Mouse (Mus musculus) midbrain, embryonic 12.5 days (tissue): ENCODE data around the gene Khdc3. TPM values are rescaled to one million over a fixed set of nuclear protein-coding genes. Genes with fewer than 3 reads are reported as not detected.
"Not testable (repeated sequence)": the region's sequence is repeated elsewhere in the genome, so short reads cannot be mapped to it uniquely, and the experiment has no call there.

ENCODE experiments used
- ATAC-seq: fragments of 200-750 bp; cut with Nextera tagmentation; 2 replicates; pipeline ENCODE4 v1.8.0; 2017; ENCODE audit warnings: low read depth, moderate TSS enrichment, moderate library complexity; ENCODE audit not compliant: low FRiP score
- H3K27ac ChIP-seq: fragments of 300-500 bp; sonication (generic); replicated peaks from 2 replicates; pipeline ENCODE4 v1.5.1; 2016; ENCODE audit warnings: mild to moderate bottlenecking
- H3K27me3 ChIP-seq: fragments of 300-500 bp; sonication (generic); 2 replicates; pipeline ENCODE4 v1.6.1; 2016; ENCODE audit warnings: mild to moderate bottlenecking
- H3K36me3 ChIP-seq: fragments of 300-500 bp; sonication (generic); 2 replicates; pipeline ENCODE4 v1.6.1; 2016
- H3K4me1 ChIP-seq: fragments of 300-500 bp; sonication (generic); 2 replicates; pipeline ENCODE4 v1.6.1; 2016
- H3K4me2 ChIP-seq: fragments of 300-500 bp; sonication (generic); replicated peaks from 2 replicates; pipeline ENCODE4 v1.6.1; 2016; ENCODE audit warnings: mild to moderate bottlenecking, moderate library complexity
- H3K4me3 ChIP-seq: fragments of 300-500 bp; sonication (generic); 2 replicates; pipeline ENCODE4 v1.5.1; 2016; ENCODE audit warnings: mild to moderate bottlenecking
- H3K9ac ChIP-seq: fragments of 300-500 bp; sonication (generic); replicated peaks from 2 replicates; pipeline ENCODE4 v1.6.1; 2016; ENCODE audit warnings: mild to moderate bottlenecking, moderate library complexity
- H3K9me3 ChIP-seq: fragments of 300-500 bp; sonication (generic); 2 replicates; pipeline ENCODE4 v1.6.1; 2016; ENCODE audit warnings: mild to moderate bottlenecking
- WGBS: fragments of 180-500 bp; shearing (Covaris S2); methylation state at CpG from one replicate; pipeline ENCODE4 v1.1.7; 2016; 5-methylcytosine and 5-hydroxymethylcytosine counted together
- polyA plus RNA-seq: library from polyadenylated mRNA; unstranded; fragments of >200 nt; fragmentation: Nextera tagmentation; extraction: Ambion mirVana; gene quantifications from 2 replicates; pipeline ENCODE4 v1.2.1, GENCODE M21; 2016

Khdc3 gene
- polyA plus RNA-seq, 1 experiment from 2014 or later: not detected

DNA sequence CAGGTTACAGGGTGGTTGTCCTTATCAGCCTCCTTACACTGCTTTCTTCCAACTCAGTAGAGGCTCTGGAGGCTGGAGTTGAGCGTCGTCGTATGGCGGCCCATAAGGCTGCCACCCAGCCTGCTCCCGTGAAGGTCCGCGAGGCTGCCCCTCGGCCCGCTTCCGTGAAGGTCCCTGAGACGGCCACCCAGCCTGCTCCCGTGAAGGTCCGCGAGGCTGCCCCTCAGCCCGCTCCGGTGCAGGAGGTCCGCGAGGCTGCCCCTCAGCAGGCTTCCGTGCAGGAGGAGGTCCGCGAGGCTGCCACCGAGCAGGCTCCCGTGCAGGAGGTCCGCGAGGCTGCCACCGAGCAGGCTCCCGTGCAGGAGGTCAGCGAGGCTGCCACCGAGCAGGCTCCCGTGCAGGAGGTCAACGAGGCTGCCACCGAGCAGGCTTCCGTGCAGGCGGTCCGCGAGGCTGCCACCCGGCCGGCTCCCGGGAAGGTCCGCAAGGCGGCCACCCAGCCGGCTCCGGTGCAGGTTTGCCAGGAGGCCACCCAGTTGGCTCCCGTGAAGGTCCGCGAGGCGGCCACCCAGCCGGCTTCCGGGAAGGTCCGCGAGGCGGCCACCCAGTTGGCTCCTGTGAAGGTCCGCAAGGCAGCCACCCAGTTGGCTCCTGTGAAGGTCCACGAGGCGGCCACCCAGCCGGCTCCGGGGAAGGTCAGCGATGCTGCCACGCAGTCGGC is 1.7 kb downstream of the Khdc3 start:
- Histone ChIP-seq H3K9me3 (no peaks in the 10 kb centered on the region), H3K36me3 (no peaks in the 10 kb centered on the region), H3K27me3 (peaks cover 53% of the 10 kb centered on the region), H3K4me1 (peaks cover 9% of the 10 kb centered on the region; the same call in 1 of the 2 replicates), H3K9ac (peak overlapping the region; percentile 55), H3K4me3 (peak overlapping the region; percentile 43), H3K27ac (no peak overlapping the region), H3K4me2 (peak overlapping the region; percentile 68)
- 5% methylated on average over 59 of the region's 60 CpGs for WGBS
- ATAC-seq: peak; percentile 58

- peak overlapping the region; percentile 55 for H3K9ac ChIP-seq
These were observed 2.2 kb downstream of the Khdc3 start for GRCm38 (mm10) chr9:73103880-73104198.

DNA sequence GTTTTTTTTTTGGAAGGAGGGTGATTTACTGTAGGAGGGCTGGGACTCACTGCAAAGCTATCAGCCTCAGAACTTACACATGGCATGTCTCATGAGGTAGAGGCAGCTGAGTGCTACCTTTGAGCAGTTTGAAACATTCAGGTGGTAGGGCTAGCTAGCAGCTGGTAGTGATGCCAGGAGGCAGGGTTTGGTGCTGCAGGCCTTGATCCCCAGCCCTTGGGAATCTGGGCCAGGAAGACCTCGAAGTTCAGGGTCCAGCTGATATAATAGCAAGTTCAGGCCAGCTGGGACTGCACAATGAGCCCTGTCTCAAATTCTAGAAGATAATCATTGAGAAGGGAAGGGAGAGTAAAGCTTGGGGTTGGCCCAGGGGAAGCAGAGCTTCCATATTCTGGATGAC is 3.5 kb downstream of the Khdc3 start:
- Histone ChIP-seq H3K27ac (no peak overlapping the region), H3K9me3 (no peaks in the 10 kb centered on the region), H3K36me3 (no peaks in the 10 kb centered on the region), H3K27me3 (peaks cover 53% of the 10 kb centered on the region), H3K9ac (no peak overlapping the region), H3K4me1 (peaks cover 9% of the 10 kb centered on the region; the same call in 1 of the 2 replicates), H3K4me3 (no peak overlapping the region), H3K4me2 (no peak overlapping the region)
- ATAC-seq: no peak
- WGBS: 77% methylated on average over 1 of the region's 1 CpGs

More at GRCm38 (mm10) chr9:73103880-73104198, 2.2 kb downstream of the Khdc3 start:
- ATAC-seq: peak; percentile 16; the same call in 1 of the 2 replicates
- Histone ChIP-seq H3K9me3 (no peaks in the 10 kb centered on the region), H3K4me2 (peak overlapping the region; percentile 68), H3K36me3 (no peaks in the 10 kb centered on the region), H3K4me1 (peaks cover 9% of the 10 kb centered on the region; the same call in 1 of the 2 replicates), H3K27ac (no peak overlapping the region), H3K4me3 (peak overlapping the region; percentile 43), H3K27me3 (peaks cover 53% of the 10 kb centered on the region)
- 48% methylated on average over 5 of the region's 5 CpGs for WGBS

DNA sequence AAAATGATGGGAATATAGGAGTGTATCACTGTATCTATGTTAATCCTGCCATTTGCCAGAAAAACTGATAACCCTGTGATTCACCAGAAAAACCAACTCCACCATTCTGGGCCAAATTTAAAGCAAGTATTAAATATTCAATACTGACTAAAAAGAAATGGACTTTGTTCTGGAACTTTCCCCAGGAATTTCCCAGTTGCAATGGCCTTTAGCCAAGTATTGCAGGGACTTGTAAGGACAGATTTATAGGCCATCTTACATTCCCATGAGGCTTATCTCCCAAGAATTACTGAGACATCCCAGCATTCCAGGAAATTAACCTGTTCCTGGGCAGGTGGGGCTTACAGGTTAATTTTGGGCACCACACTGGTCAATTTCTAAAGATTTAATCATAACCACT is 4.1 kb downstream of the Khdc3 start:
- H3K4me3 ChIP-seq: no peak overlapping the region
- H3K4me1 ChIP-seq: peaks cover 9% of the 10 kb centered on the region; the same call in 1 of the 2 replicates
- no peak overlapping the region for H3K9ac ChIP-seq
- no peak overlapping the region for H3K27ac ChIP-seq
- ATAC-seq: no peak
- no peak overlapping the region for H3K4me2 ChIP-seq
- H3K9me3 ChIP-seq: no peaks in the 10 kb centered on the region
- H3K27me3 ChIP-seq: peaks cover 53% of the 10 kb centered on the region
- no peaks in the 10 kb centered on the region for H3K36me3 ChIP-seq

- Histone ChIP-seq H3K27me3 (no peaks in the 10 kb centered on the region; the same call in 1 of the 2 replicates), H3K9ac (peak within 1 kb of the TSS; percentile 78), H3K27ac (peak within 1 kb of the TSS; percentile 73), H3K36me3 (peaks cover 30% of the 10 kb centered on the region), H3K9me3 (no peaks in the 10 kb centered on the region), H3K4me2 (peak within 1 kb of the TSS; percentile 89), H3K4me3 (peak within 1 kb of the TSS; percentile 86), H3K4me1 (peaks cover 10% of the 10 kb centered on the region)
- peak; percentile 96 for ATAC-seq
- under 1% methylated on average over 64 of the region's 64 CpGs for WGBS
These were observed 11.6 kb downstream of the Khdc3 start, which contains the start of gene Rsl24d1 for GRCm38 (mm10) chr9:73112919-73113906. TSS of gene Rsl24d1 (plus strand) at chr9:73113426.

- not testable (repeated sequence) for H3K4me2 ChIP-seq, H3K4me3 ChIP-seq, H3K9ac ChIP-seq, ATAC-seq, H3K9me3 ChIP-seq, H3K27me3 ChIP-seq, H3K27ac ChIP-seq
- Histone ChIP-seq H3K4me1 (peaks cover 10% of the 10 kb centered on the region), H3K36me3 (peaks cover 55% of the 10 kb centered on the region)
- 89% methylated on average over 6 of the region's 6 CpGs for WGBS
These were observed 15.1 kb downstream of the Khdc3 start for GRCm38 (mm10) chr9:73116704-73117103.

DNA sequence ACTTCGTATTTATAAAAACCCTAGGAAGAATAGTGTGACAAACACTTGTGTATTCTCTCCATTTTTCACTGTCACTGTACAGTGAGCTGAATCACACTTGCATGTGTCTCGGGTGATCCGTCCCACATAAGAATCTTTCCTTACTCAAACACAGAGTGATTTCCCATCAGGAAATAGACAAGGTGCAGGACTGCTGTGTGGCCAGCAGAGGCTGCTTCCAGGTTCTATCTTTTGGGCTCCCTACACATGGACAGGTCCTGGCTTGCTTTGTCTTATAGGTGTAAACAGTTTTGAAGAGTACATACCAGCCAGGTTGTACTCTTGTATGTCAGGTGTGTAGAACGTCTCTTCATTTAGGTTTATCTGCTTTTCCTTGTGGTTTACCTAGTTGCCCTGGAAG is 16.4 kb downstream of the Khdc3 start:
- Histone ChIP-seq H3K27me3 (no peaks in the 10 kb centered on the region), H3K4me1 (peaks cover 10% of the 10 kb centered on the region), H3K36me3 (peaks cover 60% of the 10 kb centered on the region), H3K4me2 (no peak overlapping the region), H3K4me3 (no peak overlapping the region), H3K9ac (no peak overlapping the region), H3K9me3 (no peaks in the 10 kb centered on the region), H3K27ac (no peak overlapping the region)
- WGBS: 91% methylated on average over 4 of the region's 4 CpGs
- ATAC-seq: no peak

- no peak overlapping the region for H3K27ac ChIP-seq
- H3K9me3 ChIP-seq: no peaks in the 10 kb centered on the region
- no peaks in the 10 kb centered on the region for H3K27me3 ChIP-seq
- no peak overlapping the region for H3K9ac ChIP-seq
- H3K36me3 ChIP-seq: peaks cover 75% of the 10 kb centered on the region
- no peak overlapping the region for H3K4me2 ChIP-seq
- no peaks in the 10 kb centered on the region for H3K4me1 ChIP-seq
- 76% methylated on average over 8 of the region's 8 CpGs for WGBS
- no peak for ATAC-seq
- no peak overlapping the region for H3K4me3 ChIP-seq
These were observed 20.1 kb downstream of the Khdc3 start for GRCm38 (mm10) chr9:73121735-73122134.

GRCm38 (mm10) chr9:73125043-73125570 is 23.5 kb downstream of the Khdc3 start:
- WGBS: 89% methylated on average over 8 of the region's 8 CpGs
- peaks cover 86% of the 10 kb centered on the region for H3K36me3 ChIP-seq
- no peak overlapping the region for H3K27ac ChIP-seq
- H3K4me2 ChIP-seq: no peak overlapping the region
- H3K4me1 ChIP-seq: no peaks in the 10 kb centered on the region; the same call in 1 of the 2 replicates
- no peak overlapping the region for H3K9ac ChIP-seq
- ATAC-seq: no peak
- no peaks in the 10 kb centered on the region for H3K27me3 ChIP-seq
- H3K9me3 ChIP-seq: no peaks in the 10 kb centered on the region
- no peak overlapping the region for H3K4me3 ChIP-seq

GRCm38 (mm10) chr9:73127457-73127856 is 25.8 kb downstream of the Khdc3 start:
- H3K36me3 ChIP-seq: peaks cover 66% of the 10 kb centered on the region
- 89% methylated on average over 2 of the region's 2 CpGs for WGBS
- no peak for ATAC-seq
- H3K27me3 ChIP-seq: no peaks in the 10 kb centered on the region
- H3K4me1 ChIP-seq: no peaks in the 10 kb centered on the region; the same call in 1 of the 2 replicates
- no peak overlapping the region for H3K27ac ChIP-seq
- no peak overlapping the region for H3K9ac ChIP-seq
- no peak overlapping the region for H3K4me3 ChIP-seq
- H3K4me2 ChIP-seq: no peak overlapping the region
- H3K9me3 ChIP-seq: no peaks in the 10 kb centered on the region

GRCm38 (mm10) chr9:73129875-73130274 is 28.2 kb downstream of the Khdc3 start:
- Histone ChIP-seq H3K27me3 (no peaks in the 10 kb centered on the region), H3K9me3 (no peaks in the 10 kb centered on the region), H3K4me1 (no peaks in the 10 kb centered on the region; the same call in 1 of the 2 replicates), H3K4me3 (no peak overlapping the region), H3K36me3 (peaks cover 52% of the 10 kb centered on the region), H3K4me2 (no peak overlapping the region), H3K27ac (no peak overlapping the region), H3K9ac (no peak overlapping the region)
- 55% methylated on average over 8 of the region's 8 CpGs for WGBS
- no peak for ATAC-seq

DNA sequence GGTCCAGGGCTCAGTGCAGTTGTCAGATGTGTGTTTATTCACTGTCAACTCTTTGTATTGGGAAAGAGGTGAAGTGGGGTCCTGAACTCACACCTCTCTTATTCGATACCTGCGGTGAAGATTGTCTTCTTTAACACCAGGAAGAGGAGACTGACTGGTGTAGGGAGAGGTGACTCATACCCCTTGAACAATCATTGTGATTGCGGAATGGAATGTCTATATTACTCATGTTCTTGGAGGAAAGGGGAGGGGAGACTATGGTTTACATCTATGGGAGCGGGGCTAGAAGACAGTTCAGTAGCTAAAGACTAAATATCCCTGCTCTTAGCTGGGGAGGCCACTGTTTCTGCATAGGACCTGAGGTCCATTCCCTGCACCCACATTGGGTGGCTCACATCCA is 28.9 kb downstream of the Khdc3 start:
- 93% methylated on average over 4 of the region's 4 CpGs for WGBS
- no peak overlapping the region for H3K4me3 ChIP-seq
- H3K9ac ChIP-seq: no peak overlapping the region
- H3K9me3 ChIP-seq: no peaks in the 10 kb centered on the region
- no peaks in the 10 kb centered on the region; the same call in 1 of the 2 replicates for H3K4me1 ChIP-seq
- peaks cover 45% of the 10 kb centered on the region for H3K36me3 ChIP-seq
- no peak for ATAC-seq
- H3K27me3 ChIP-seq: no peaks in the 10 kb centered on the region
- H3K4me2 ChIP-seq: no peak overlapping the region
- no peak overlapping the region for H3K27ac ChIP-seq
